Mouse (Mus musculus) adrenal gland, postnatal 25 days (tissue): ENCODE data around the gene BC034090. TPM values are rescaled to one million over a fixed set of nuclear protein-coding genes. Genes with fewer than 3 reads are reported as not detected.
A peak's percentile ranks its signal among the peaks of the same experiment; 100 is the strongest.
"Not testable (repeated sequence)": the region's sequence is repeated elsewhere in the genome, so short reads cannot be mapped to it uniquely, and the experiment has no call there.

Source experiments
- DNase-seq: peaks from one replicate; pipeline ENCODE4 v3.0.0; 2021; ENCODE audit warnings: mixed read lengths
- long read RNA-seq: library from polyadenylated mRNA; stranded (forward); transcript quantifications from one replicate; pipeline ENCODE4 v2.0.0, GENCODE M21; 2021
- total RNA-seq: library from RNA; stranded (reverse); gene quantifications from 2 replicates; pipeline ENCODE4 v1.2.3, GENCODE M21; 2021

The BC034090 gene
- 33.9 and 35.3 TPM in 2 replicates for total RNA-seq
- long read RNA-seq, partial matches to known transcripts = 5 of 8 reads
- long read RNA-seq, other reads (novel, unspliced or antisense) = 0 of 8 reads

- DNase-seq = peak; percentile 73
These were observed at the start of gene BC034090 for GRCm38 (mm10) chr1:155243797-155244770. Gene BC034090, minus strand, starts transcription at chr1:155244444.

- no peak for DNase-seq
These were observed 49.2 kb upstream of the BC034090 start for GRCm38 (mm10) chr1:155293446-155293845.

- no peak for DNase-seq
These were observed 45.2 kb upstream of the BC034090 start for GRCm38 (mm10) chr1:155289411-155289810.

- DNase-seq = no peak
These were observed 43.8 kb upstream of the BC034090 start for GRCm38 (mm10) chr1:155288033-155288432.

DNA sequence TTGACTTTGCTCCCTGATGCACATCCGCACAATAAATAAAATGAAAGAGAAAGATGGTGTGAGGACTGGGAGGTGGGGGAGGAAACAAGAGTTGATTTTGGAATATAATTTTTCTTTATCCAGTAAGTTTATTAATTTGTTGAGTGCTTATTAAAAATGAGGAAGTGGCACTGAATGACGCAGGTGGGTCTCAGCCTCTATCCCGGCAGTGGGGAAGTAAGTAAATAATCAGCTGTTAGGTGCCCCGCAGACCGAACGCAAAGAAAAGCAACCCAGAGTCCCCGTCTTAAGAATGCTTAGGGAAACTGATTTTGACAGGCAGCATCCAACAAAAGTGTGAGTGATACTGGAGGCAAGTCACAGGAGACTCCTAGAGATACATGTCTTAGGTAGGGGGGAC is 39.6 kb upstream of the BC034090 start:
- DNase-seq = no peak

- peak; percentile 53 for DNase-seq
These were observed 37.0 kb upstream of the BC034090 start for GRCm38 (mm10) chr1:155281003-155281793.

DNA sequence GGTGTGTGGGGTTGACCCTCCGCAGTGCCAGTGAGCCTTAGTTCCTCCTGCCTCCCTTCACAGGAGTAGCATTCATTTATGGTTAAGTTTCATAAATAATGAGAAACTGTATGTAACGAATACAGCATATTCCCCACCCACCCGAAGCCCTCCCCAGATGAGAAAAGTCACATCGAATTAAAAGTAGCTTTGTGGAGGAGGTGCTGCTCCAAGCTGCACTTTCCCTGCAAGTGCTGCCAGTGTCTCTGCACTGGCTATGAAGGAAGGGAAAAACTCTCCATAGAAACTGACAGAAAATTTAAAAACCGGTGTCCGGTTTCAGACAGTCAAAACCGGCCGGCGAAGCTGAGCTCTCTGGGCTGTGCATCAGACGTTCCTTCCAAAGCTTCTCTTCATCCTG is 36.1 kb upstream of the BC034090 start:
- no peak for DNase-seq

GRCm38 (mm10) chr1:155276381-155277033 is 32.3 kb upstream of the BC034090 start:
- no peak for DNase-seq

GRCm38 (mm10) chr1:155275793-155276192 is 31.5 kb upstream of the BC034090 start:
- no peak for DNase-seq

DNA sequence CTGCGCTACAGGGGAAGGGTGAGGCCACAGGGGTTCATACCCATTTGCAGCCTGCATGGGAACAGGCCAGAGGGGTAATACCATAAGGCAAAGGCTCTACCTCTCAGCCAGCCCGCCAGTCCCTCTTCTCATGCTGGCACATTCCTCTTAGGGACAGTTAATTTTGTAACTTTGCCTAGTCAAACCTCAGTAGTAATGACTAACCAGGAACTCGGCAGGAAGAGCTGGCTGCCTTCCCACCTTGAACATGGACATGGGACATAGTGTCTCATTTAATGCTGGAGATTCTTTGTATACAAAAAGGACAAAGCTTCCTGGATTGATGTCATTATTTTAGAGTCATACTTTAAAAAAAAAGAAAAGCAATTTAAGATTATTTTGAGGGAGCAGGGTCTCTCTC is 30.7 kb upstream of the BC034090 start:
- peak; percentile 50 for DNase-seq

- DNase-seq = no peak
These were observed 28.7 kb upstream of the BC034090 start for GRCm38 (mm10) chr1:155272953-155273352.

DNA sequence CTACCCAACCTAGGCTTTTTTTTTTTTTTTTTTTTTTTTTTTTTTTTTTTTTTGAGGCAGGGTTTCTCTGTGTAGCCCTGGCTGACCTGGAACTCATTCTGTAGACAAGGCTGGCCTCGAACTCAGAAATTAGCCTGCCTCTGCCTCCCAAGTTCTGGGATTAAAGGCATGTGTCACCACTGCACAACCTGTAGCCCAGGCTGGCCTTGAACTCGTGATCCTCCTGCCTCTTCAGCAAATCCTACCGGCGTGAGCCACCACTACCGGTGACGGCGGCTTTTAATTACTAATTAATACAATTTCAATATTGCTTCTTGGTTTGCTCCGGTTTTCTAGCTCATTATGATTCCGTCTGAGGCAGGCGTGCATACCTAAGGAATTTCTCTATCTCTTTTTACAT is 18.3 kb upstream of the BC034090 start:
- not testable (repeated sequence) for DNase-seq

GRCm38 (mm10) chr1:155254309-155254708 is 10.1 kb upstream of the BC034090 start:
- no peak for DNase-seq

DNA sequence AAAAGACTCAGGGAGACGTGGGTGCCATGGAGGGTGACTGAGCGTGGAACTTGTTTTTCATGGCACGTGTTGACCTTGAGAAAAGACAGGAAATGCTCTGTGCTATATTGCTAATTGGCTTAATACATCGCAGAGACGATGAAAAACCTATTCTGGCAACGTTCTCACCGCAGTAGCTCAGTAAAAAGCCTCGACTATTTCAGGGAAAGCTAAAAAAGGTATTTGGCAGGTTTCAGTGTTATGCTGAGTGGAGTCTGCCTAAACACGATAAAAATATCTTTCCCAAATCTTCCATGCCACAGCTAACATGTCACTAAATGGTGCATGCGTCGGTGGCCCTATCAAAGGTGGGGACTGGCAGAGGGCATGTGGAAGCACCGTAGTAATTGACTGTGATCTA is 8.9 kb upstream of the BC034090 start:
- DNase-seq = no peak

- DNase-seq = no peak
These were observed 8.4 kb upstream of the BC034090 start for GRCm38 (mm10) chr1:155252631-155253121.

DNA sequence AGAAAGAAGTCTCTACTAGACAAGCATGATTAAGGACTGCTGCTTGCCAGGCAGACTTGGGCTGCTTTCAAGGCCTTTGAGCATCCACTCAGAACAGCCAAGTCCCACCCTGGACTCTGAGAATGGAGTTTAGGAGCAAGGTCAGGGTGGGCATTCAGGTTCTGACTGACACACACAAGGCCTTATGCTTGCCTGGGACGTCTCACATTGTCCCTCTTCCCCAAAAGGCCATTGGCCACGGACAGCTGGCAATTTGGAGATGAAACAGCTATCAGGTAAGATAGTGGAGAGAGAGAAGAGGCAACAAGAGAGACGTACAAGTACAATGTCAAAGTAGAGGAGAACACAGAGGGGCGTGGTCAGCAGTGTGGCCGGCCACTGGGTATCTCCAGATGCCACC is 7.4 kb upstream of the BC034090 start:
- DNase-seq = no peak

DNA sequence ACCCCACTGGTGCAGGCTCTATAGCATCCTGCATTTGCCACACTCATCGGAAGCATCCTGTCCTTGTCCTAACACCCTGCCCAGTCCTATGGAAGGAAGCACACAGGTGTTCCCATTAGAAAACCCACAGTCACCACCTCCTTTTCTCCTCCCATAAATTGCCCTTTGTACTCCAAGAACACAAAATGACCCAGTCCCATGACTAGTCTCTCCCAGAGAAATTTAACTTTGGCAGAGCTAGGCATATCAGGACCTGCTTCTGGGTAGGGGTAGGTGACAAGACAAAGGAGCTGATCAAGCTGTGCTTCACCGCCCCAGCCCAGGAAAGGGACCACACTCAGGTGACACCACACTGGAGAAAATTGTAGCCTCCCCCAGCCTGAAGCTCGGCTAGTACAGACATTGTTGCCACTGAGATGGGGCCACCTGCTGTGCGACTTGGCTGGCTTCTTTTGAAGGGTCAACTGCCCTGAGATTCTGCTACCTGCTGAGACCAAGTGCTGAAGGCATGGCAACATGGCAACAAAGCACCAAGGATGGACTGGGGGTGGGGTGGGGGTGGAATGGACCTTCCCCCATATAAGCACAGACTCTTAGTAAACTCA is 6.4 kb upstream of the BC034090 start:
- DNase-seq = no peak

GRCm38 (mm10) chr1:155249896-155250295 is 5.7 kb upstream of the BC034090 start:
- DNase-seq = no peak

DNA sequence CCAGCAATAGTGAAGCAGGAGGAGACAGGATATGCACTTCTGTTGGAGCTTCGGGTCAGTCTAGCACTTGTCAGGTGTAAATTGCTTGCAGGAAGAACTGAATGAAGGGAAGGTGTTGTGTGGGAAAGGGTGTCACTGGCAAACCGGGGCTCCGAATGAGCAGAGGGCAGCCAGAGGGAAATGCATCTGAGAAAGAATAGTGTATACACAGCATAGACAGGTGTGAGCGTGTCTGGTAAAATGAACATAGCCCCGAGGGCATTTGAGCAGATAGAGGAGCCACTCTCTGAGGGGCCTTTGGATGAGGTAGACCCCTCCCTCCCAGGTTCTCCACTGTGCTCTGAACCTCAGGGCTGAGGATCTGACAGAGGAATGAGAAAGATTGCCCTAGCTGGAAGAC is 3.8 kb upstream of the BC034090 start:
- no peak for DNase-seq

- DNase-seq = no peak
These were observed 3.2 kb upstream of the BC034090 start for GRCm38 (mm10) chr1:155247441-155247840.

DNA sequence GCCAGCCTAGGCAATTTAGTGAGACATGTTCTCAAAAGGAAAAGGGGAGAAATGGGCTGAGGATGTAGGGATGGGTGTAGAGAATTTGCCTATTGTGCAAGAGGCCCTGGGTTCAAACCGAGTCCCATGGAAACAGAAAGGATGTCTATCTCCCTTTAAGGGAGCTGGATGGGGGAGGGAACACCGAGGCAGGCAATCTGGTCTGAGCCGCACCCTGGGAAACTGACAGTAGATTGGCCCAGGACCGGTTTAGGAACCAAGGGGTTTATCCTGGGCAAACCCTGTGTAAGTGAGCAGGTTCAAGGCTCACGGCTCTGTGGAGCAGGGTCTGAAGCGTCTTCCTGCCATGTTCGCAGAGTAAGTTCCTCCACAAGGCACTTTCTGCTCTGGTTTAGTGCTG is 1.3 kb upstream of the BC034090 start:
- no peak for DNase-seq

DNA sequence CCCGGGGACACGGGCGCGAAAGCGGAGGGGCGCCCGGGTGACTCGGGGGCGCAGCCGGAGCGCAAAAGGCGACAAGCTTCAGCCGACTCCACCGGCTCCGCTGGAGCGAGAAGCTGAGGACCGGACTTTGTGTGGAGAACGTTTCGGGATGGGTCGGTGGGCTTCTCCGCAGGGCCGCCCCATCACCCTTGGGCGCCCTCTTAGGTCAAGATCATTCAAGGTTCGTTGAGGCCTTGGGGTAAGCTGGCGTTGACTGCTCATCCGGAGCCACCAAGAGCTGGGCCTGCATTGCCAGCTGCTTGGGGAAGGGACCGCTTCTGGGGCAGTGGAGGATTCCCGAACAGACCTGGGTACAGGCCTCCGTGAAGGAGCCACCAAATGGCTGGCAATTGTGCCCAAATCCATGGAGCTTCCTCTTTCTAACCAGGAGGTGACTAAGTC is 547 bp upstream of the BC034090 start:
- peak; percentile 46 for DNase-seq
